Mouse (Mus musculus): ENCODE results near the gene Treml1.

Treml1 gene

GRCm38 (mm10) chr17:48360462-48360861, 746 bp downstream of the Treml1 start:
- no peak for DNase-seq (ENCODE audit: low read depth, low spot score)

GRCm38 (mm10) chr17:48362346-48362745, 2.6 kb downstream of the Treml1 start:
- DNase-seq (ENCODE audit: low read depth, low spot score): no peak

GRCm38 (mm10) chr17:48362966-48363365, 3.2 kb downstream of the Treml1 start:
- no peak for DNase-seq (ENCODE audit: low read depth, low spot score)

GRCm38 (mm10) chr17:48363421-48363965, 3.8 kb downstream of the Treml1 start:
- DNase-seq (ENCODE audit: low read depth, low spot score): no peak

GRCm38 (mm10) chr17:48365511-48366155, 5.9 kb downstream of the Treml1 start:
- no peak for DNase-seq (ENCODE audit: low read depth, low spot score)

- no peak for DNase-seq (ENCODE audit: low read depth, low spot score)
Observed at GRCm38 (mm10) chr17:48366806-48367205, 7.1 kb downstream of the Treml1 start.

- DNase-seq (ENCODE audit: low read depth, low spot score): no peak
Observed at GRCm38 (mm10) chr17:48371621-48372020, 11.9 kb downstream of the Treml1 start.

GRCm38 (mm10) chr17:48372987-48373386, 13.3 kb downstream of the Treml1 start:
- no peak for DNase-seq (ENCODE audit: low read depth, low spot score)

- no peak for DNase-seq (ENCODE audit: low read depth, low spot score)
Observed at GRCm38 (mm10) chr17:48376102-48376501, 16.4 kb downstream of the Treml1 start.

GRCm38 (mm10) chr17:48379050-48379449, 19.3 kb downstream of the Treml1 start:
- DNase-seq (ENCODE audit: low read depth, low spot score): no peak

- no peak for DNase-seq (ENCODE audit: low read depth, low spot score)
Observed at GRCm38 (mm10) chr17:48385786-48386461, 26.2 kb downstream of the Treml1 start.

GRCm38 (mm10) chr17:48388666-48389065, 28.9 kb downstream of the Treml1 start:
- DNase-seq (ENCODE audit: low read depth, low spot score): no peak

- no peak for DNase-seq (ENCODE audit: low read depth, low spot score)
Observed at GRCm38 (mm10) chr17:48389442-48389841, 29.7 kb downstream of the Treml1 start.

- no peak for DNase-seq (ENCODE audit: low read depth, low spot score)
Observed at GRCm38 (mm10) chr17:48391446-48391845, 31.7 kb downstream of the Treml1 start.

- DNase-seq (ENCODE audit: low read depth, low spot score): no peak
Observed at GRCm38 (mm10) chr17:48392616-48393015, 32.9 kb downstream of the Treml1 start.

GRCm38 (mm10) chr17:48401710-48402109, 42.0 kb downstream of the Treml1 start:
- no peak for DNase-seq (ENCODE audit: low read depth, low spot score)

GRCm38 (mm10) chr17:48402751-48403150, 43.0 kb downstream of the Treml1 start:
- DNase-seq (ENCODE audit: low read depth, low spot score): no peak

- no peak for DNase-seq (ENCODE audit: low read depth, low spot score)
Observed at GRCm38 (mm10) chr17:48403848-48404247, 44.1 kb downstream of the Treml1 start.

GRCm38 (mm10) chr17:48404706-48405105, 45.0 kb downstream of the Treml1 start:
- DNase-seq (ENCODE audit: low read depth, low spot score): no peak

- DNase-seq (ENCODE audit: low read depth, low spot score): no peak
Observed at GRCm38 (mm10) chr17:48407154-48407553, 47.4 kb downstream of the Treml1 start.

GRCm38 (mm10) chr17:48407910-48408525, 48.3 kb downstream of the Treml1 start:
- DNase-seq (ENCODE audit: low read depth, low spot score): no peak

- no peak for DNase-seq (ENCODE audit: low read depth, low spot score)
Observed at GRCm38 (mm10) chr17:48408526-48409291, 49.0 kb downstream of the Treml1 start.

All from retina, adult 2 months (tissue).